Mouse (Mus musculus) midbrain, embryonic 10.5 days (tissue): ENCODE results near the gene Fam118b. TPM values are rescaled to one million over a fixed set of nuclear protein-coding genes. Genes with fewer than 3 reads are reported as not detected.
A peak's percentile ranks its signal among the peaks of the same experiment; 100 is the strongest.

Experiments used
- DNase-seq: peaks from one replicate; pipeline ENCODE4 v3.0.0-alpha.2; 2017; ENCODE audit warnings: low spot score
- H3K27ac ChIP-seq: fragments of 300-500 bp; sonication (generic); replicated peaks from 2 replicates; pipeline ENCODE4 v1.5.1; 2016; ENCODE audit warnings: mild to moderate bottlenecking
- H3K27me3 ChIP-seq: fragments of 300-500 bp; sonication (generic); 2 replicates; pipeline ENCODE4 v1.6.1; 2016; ENCODE audit warnings: low read depth, mild to moderate bottlenecking; ENCODE audit not compliant: poor library complexity, severe bottlenecking
- H3K36me3 ChIP-seq: fragments of 300-500 bp; sonication (generic); 2 replicates; pipeline ENCODE4 v1.6.1; 2016; ENCODE audit warnings: mild to moderate bottlenecking, moderate library complexity
- H3K4me1 ChIP-seq: fragments of 300-500 bp; sonication (generic); 2 replicates; pipeline ENCODE4 v1.6.1; 2016
- H3K4me3 ChIP-seq: fragments of 300-500 bp; sonication (generic); 2 replicates; pipeline ENCODE4 v1.5.1; 2016; ENCODE audit warnings: mild to moderate bottlenecking, moderate library complexity
- H3K9me3 ChIP-seq: fragments of 300-500 bp; sonication (generic); replicated peaks from 2 replicates; pipeline ENCODE4 v1.6.1; 2016; ENCODE audit warnings: mild to moderate bottlenecking
- WGBS: fragments of 180-500 bp; shearing (Covaris S2); methylation state at CpG from one replicate; pipeline ENCODE4 v1.1.7; 2016; 5-methylcytosine and 5-hydroxymethylcytosine counted together
- polyA plus RNA-seq: library from polyadenylated mRNA; unstranded; fragments of >200 nt; fragmentation: Nextera tagmentation; extraction: Ambion mirVana; gene quantifications from 2 replicates; pipeline ENCODE4 v1.2.1, GENCODE M21; 2016

Gene Fam118b
- 71.7 and 72.7 TPM in 2 replicates for polyA plus RNA-seq

DNA sequence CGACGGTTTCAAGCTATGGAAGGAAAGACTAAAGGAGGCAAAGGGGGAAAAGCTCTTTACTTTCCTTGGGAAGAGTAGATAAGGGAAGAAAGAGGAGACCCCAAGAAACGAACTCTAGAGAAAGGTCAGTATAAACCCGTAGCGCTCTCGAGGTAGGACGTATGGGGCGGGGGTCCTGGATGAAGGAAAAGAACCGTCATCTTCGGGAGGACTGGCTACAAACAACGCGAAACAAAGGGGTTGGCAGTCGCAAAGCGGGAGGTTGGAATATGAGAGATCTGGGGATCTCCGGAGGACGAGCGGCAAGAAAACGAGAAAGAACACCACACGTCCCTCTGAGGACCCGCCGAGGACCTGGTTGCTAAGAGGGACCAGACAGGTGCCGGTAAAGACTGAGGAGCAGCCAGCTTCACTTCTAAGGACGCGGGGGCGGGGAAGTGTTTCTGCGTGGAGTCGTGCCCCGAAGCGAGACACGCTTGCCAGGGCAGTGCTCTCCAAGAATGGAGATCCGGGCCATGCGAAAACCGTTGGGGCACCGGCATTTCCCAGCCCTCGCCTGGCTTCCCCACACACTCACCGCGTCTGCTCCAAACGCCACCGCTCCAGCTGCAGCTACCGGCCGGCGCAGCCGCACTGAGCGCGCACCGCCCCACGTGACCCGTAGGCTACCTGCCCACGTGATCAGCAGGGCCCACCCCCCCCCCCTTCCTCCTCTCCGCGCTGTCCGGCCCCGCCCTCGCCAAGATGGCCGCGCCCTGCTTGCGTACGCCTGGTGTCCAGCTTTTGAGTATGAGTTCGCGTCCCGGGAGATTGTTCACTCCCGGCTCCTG lies at the start of gene Fam118b, which contains the start of gene Rpusd4:
TSS of gene Fam118b (minus strand) at position 660 of the 830 bp plus-strand sequence.
TSS of gene Rpusd4 (plus strand) at position 720 of the 830 bp plus-strand sequence.
- H3K9me3 ChIP-seq = no peaks in the 10 kb centered on the region
- H3K4me1 ChIP-seq = peaks cover 23% of the 10 kb centered on the region
- H3K27me3 ChIP-seq = no peaks in the 10 kb centered on the region
- H3K27ac ChIP-seq = peak within 1 kb of the TSS; percentile 89
- H3K4me3 ChIP-seq = peak within 1 kb of the TSS; percentile 77
- peaks cover 26% of the 10 kb centered on the region for H3K36me3 ChIP-seq
- DNase-seq = peak; percentile 93
- under 1% methylated on average over 62 of the region's 62 CpGs for WGBS

DNA sequence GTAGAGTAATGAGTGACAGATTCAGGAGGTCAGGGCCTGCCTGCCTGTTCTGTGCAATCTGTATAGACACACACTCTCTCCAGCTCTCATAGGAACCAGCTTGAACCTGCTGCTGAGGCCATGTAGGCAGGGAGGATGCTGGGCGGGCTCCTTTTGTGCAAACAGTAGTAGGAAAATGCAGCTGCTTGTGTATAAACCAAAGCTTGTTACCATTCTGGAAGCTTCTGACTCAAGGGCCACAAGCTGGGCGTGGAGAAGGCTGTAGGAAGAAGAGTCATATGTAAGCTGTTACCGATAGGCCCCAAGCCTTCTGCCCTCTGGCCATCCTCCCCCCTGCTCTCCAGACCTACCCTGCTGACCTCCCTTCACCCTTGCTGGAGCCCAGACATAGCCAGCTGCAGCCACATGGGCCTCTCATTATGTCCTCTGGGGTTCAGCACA lies 49.2 kb upstream of the Fam118b start:
- peak; percentile 44 for DNase-seq
- WGBS = 58% methylated on average over 3 of the region's 3 CpGs

DNA sequence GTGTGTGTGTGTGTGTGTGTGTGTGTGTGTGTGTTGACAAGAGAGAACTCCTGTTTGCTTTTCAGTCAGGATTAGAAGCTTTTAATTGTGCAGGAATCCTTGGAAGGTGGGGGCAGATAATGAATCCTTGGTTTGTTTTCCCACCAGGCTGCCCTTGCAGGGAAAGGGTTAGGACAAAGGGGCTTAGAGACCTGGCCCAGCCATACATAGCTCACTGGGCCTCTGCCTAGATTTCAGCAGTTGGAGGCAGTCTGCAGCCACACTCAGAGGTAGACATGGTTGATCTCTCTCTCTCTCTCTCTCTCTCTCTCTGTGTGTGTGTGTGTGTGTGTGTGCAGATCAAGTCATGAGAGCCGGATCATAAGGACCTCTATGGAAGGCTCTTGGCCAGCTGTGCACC lies 46.6 kb upstream of the Fam118b start:
- peaks cover 64% of the 10 kb centered on the region for H3K27me3 ChIP-seq
- H3K36me3 ChIP-seq = no peaks in the 10 kb centered on the region
- DNase-seq = no peak
- H3K27ac ChIP-seq = peak overlapping the region; percentile 68
- no peaks in the 10 kb centered on the region for H3K9me3 ChIP-seq
- peaks cover 64% of the 10 kb centered on the region for H3K4me1 ChIP-seq
- no peak overlapping the region for H3K4me3 ChIP-seq
- 58% methylated on average over 1 of the region's 1 CpGs for WGBS

More for the DNA sequence above, 49.2 kb upstream of the Fam118b start:
- Histone ChIP-seq H3K9me3 (no peaks in the 10 kb centered on the region), H3K27me3 (peaks cover 86% of the 10 kb centered on the region), H3K36me3 (no peaks in the 10 kb centered on the region), H3K4me3 (no peak overlapping the region), H3K4me1 (peaks cover 74% of the 10 kb centered on the region), H3K27ac (peak overlapping the region; percentile 76)

DNA sequence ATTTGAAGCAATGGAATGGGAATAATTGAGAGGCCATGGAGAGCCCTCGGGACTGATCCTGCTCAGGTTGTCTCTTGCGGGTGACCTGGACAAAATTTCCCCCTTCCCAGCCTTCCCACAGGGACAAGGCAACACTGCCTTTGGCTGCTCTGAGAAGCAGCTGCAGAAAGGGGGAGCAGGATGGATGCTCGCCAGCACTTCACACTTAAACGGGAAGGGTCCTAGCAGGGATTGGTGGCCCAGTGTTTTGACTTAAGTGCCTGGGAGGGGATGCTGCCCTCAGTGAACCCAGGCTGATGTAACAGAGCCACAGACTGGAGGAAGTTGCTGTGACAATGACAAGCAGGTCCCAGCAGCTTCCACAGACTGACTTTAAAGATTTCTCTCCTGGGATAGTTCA lies 46.0 kb upstream of the Fam118b start:
- peak overlapping the region; percentile 68 for H3K27ac ChIP-seq
- H3K27me3 ChIP-seq = peaks cover 57% of the 10 kb centered on the region
- no peaks in the 10 kb centered on the region for H3K9me3 ChIP-seq
- no peaks in the 10 kb centered on the region for H3K36me3 ChIP-seq
- H3K4me1 ChIP-seq = peaks cover 58% of the 10 kb centered on the region
- 30% methylated on average over 4 of the region's 4 CpGs for WGBS
- no peak overlapping the region for H3K4me3 ChIP-seq
- no peak for DNase-seq

DNA sequence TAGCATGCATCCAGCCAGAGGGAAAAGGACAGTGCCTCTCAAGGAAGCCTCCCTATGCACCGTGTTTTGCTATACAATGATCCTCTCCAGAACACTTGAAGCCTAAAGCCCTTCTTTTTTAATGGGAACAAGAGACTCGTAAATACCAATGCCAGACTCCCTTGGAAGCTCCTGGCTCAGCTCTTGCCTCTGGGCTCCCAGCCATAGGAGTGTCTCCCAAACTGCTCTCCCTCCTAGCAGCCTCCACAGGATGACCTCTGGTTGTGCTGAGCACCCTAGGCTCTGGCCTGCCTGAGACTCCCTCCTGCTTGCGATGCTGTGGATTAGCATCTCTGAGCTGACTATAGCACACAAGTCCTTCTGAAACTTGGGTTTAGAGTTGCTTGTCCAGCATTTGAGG lies 44.9 kb upstream of the Fam118b start:
- WGBS = 82% methylated on average over 3 of the region's 3 CpGs
- H3K9me3 ChIP-seq = no peaks in the 10 kb centered on the region
- no peak overlapping the region for H3K4me3 ChIP-seq
- H3K27ac ChIP-seq = no peak overlapping the region
- H3K4me1 ChIP-seq = peaks cover 47% of the 10 kb centered on the region
- no peaks in the 10 kb centered on the region for H3K36me3 ChIP-seq
- H3K27me3 ChIP-seq = peaks cover 46% of the 10 kb centered on the region
- DNase-seq = no peak

DNA sequence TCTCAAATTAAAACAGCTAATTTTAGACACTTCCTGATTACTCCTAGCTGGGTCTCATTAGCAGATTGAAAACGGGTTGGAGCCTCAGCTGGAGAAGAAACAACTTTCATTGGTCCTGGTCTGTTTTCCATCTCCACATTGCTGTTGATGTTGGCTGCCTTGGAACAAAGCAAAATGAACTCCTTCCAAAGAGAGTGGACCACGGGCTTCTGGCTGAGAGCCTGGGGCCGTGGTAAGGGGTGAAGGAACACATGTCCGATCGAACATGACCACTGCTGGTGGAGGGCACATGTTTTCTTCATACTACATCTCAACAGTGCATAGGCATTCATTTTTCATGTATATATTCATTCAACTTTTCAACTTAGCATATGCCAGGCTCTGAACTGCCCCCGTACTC lies 42.8 kb upstream of the Fam118b start:
- Histone ChIP-seq H3K27me3 (peaks cover 26% of the 10 kb centered on the region), H3K36me3 (no peaks in the 10 kb centered on the region), H3K9me3 (no peaks in the 10 kb centered on the region), H3K4me3 (no peak overlapping the region), H3K27ac (no peak overlapping the region), H3K4me1 (peaks cover 29% of the 10 kb centered on the region)
- WGBS = 89% methylated on average over 6 of the region's 6 CpGs
- DNase-seq = no peak

DNA sequence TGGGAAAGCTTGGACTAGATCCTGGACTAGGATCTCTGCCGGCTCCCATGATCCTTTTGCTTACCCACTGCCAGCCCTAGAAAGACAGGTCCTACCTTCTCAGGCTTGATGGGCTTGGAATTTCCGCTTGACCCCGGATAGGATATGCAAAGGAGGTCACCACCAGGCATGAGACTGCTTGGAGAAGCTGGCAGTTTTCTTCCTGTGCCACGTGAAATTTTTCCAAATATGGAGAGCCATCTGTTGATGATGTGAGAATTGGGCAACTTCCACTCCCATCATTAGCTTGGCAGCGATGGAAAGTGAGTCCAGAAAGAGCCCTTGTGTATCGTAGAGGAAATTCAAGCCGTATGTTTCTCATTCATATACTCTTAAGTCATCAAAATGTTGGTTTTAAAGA lies 39.9 kb upstream of the Fam118b start:
- peaks cover 7% of the 10 kb centered on the region; the same call in 1 of the 2 replicates for H3K4me1 ChIP-seq
- no peak overlapping the region for H3K4me3 ChIP-seq
- H3K27me3 ChIP-seq = peaks cover 9% of the 10 kb centered on the region; the same call in 1 of the 2 replicates
- whole genome bisulfite sequencing = 86% methylated on average over 7 of the region's 7 CpGs
- DNase-seq = no peak
- no peaks in the 10 kb centered on the region for H3K36me3 ChIP-seq
- no peak overlapping the region for H3K27ac ChIP-seq
- no peaks in the 10 kb centered on the region for H3K9me3 ChIP-seq

DNA sequence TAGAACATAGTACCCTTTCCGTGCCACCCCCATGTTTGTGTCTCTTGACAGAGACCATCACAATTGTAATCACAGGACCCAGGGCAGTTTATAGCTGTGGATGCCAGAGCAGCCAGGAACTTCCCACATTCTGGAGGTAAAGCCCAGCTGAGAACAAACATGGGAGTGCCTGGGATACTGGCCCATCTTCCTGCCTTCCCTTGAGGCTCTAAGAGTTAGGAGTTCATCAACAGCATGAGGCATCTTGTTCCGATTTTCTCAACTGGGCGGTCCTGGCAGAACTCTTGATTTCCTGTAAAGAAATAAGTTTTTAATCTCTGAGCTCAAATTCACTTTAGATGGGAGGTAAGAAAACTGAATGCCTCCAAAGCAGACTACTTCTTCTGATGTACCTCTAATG lies 34.6 kb upstream of the Fam118b start:
- no peaks in the 10 kb centered on the region for H3K9me3 ChIP-seq
- 0 out of 2 replicates have a peak, but pooled peaks cover 6% of the 10 kb centered on the region for H3K4me1 ChIP-seq
- no peaks in the 10 kb centered on the region for H3K27me3 ChIP-seq
- DNase-seq = no peak
- H3K27ac ChIP-seq = no peak overlapping the region
- H3K36me3 ChIP-seq = no peaks in the 10 kb centered on the region
- H3K4me3 ChIP-seq = no peak overlapping the region
- 94% methylated on average over 3 of the region's 3 CpGs for WGBS

DNA sequence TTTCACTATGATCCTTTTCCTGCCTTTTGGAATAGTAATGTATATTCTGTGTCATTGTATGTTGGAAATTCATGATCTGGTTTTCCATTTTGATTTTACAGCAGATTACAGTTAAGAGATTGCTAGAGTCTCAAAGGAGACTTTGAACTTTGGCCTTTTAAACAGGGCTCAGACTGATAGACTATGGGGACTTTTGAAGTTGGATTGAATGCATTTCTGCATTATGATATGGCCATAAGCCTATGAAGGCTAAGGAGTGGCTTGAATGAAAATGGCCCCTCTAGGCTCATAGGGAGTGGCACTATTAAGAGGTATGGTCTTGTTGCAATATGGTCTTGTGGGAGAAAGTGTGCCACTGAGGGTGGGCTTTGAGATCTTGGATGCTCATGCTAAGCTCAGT lies 30.2 kb upstream of the Fam118b start:
- H3K9me3 ChIP-seq = peaks cover 6% of the 10 kb centered on the region; the same call in 1 of the 2 replicates
- H3K36me3 ChIP-seq = no peaks in the 10 kb centered on the region
- no peak for DNase-seq
- H3K27me3 ChIP-seq = peaks cover 17% of the 10 kb centered on the region
- H3K4me1 ChIP-seq = no peaks in the 10 kb centered on the region
- no peak overlapping the region for H3K27ac ChIP-seq
- no peak overlapping the region for H3K4me3 ChIP-seq

DNA sequence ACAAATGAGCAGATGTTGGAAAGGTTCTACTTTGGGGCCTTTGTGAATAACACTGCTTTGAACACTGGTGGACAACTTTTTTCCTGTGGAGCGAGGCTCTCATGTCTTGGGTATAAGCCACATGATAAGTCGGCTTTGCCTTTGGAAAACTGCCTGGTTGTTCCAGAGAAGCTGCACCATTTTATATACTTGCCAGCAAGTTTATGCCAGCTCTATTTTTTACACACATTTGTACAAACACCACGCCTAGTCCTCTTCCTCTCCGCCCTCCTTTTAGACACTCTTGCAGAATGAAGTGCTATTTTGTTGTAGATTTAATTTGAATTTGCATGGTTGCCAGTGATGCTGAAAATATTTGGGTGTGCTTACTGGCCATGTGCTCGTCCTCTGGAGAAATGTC lies 25.9 kb upstream of the Fam118b start:
- Histone ChIP-seq H3K9me3 (peaks cover 6% of the 10 kb centered on the region; the same call in 1 of the 2 replicates), H3K4me1 (peaks cover 24% of the 10 kb centered on the region), H3K27ac (no peak overlapping the region), H3K36me3 (no peaks in the 10 kb centered on the region), H3K4me3 (no peak overlapping the region), H3K27me3 (peaks cover 59% of the 10 kb centered on the region)
- DNase-seq = no peak
- 87% methylated on average over 5 of the region's 5 CpGs for WGBS

DNA sequence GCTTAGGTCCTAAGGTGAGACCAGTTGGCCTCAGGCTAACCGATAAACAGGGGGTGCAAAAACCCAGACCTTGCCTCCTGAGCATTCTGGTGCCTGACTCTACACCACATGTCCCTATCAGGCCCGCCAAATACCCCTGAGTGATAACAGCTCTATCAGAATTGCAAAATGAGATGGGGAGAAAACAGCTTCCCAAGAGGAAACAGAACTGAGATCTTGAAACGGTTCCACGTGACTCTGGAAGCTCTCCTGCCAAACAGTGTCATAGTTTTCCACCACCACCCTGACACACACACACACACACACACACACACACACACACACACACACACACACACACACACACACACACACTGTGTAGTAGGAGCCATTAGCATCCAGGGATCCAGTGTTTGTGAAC lies 23.3 kb upstream of the Fam118b start:
- Histone ChIP-seq H3K36me3 (no peaks in the 10 kb centered on the region), H3K27ac (no peak overlapping the region), H3K4me3 (no peak overlapping the region), H3K9me3 (no peaks in the 10 kb centered on the region), H3K4me1 (peaks cover 41% of the 10 kb centered on the region), H3K27me3 (peaks cover 85% of the 10 kb centered on the region)
- 85% methylated on average over 4 of the region's 4 CpGs for WGBS
- no peak for DNase-seq

DNA sequence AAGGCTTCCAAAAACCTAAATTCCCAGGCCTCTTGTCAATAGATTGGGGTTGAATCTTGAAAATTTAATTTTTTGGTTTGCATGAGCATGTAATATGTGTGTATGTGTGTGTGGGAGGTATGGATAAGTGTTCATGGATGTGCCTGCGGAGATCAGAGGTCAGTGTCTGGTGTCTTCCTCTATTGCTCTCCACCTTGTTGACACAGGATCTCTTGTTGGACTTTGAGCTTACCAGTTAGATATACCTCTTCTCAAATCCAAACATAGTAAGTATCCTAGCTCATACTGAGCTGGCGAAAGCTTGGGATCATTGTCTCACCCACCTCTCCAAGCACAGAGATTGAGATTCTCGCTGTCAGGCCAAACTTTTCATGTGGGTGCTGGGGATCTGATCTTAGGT lies 22.8 kb upstream of the Fam118b start:
- no peak overlapping the region for H3K27ac ChIP-seq
- H3K27me3 ChIP-seq = peaks cover 86% of the 10 kb centered on the region
- peaks cover 43% of the 10 kb centered on the region for H3K4me1 ChIP-seq
- H3K36me3 ChIP-seq = no peaks in the 10 kb centered on the region
- DNase-seq = no peak
- 91% methylated on average over 3 of the region's 3 CpGs for WGBS
- H3K4me3 ChIP-seq = no peak overlapping the region
- no peaks in the 10 kb centered on the region for H3K9me3 ChIP-seq

DNA sequence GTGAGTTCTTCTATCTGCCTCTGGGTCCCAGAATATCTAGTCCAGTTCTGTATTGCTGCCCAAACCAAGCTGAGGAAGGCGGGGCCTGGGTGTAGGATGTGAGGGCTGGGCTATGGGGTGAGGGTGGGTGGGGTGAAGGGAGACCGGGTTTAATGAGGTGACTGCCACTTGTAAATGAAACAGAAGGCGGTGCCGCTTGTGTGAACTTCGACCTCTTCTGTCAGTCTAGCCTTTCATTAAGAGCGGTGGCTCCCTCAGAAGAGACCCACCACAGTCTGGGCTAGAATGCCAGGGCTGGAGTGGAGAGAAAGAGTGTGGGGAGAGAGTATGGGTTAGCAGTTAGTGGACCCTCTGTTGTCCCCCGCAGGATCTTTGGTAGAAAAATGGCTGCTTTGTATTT lies 22.4 kb upstream of the Fam118b start:
- no peaks in the 10 kb centered on the region for H3K36me3 ChIP-seq
- peaks cover 87% of the 10 kb centered on the region for H3K27me3 ChIP-seq
- no peak overlapping the region for H3K4me3 ChIP-seq
- H3K27ac ChIP-seq = no peak overlapping the region
- peak; percentile 46 for DNase-seq
- WGBS = 16% methylated on average over 7 of the region's 7 CpGs
- H3K4me1 ChIP-seq = peaks cover 43% of the 10 kb centered on the region
- no peaks in the 10 kb centered on the region for H3K9me3 ChIP-seq
